Mouse (Mus musculus) brain, adult 2 months (tissue): ENCODE data around the gene Gm5741.
A peak's percentile ranks its signal among the peaks of the same experiment; 100 is the strongest.

ENCODE experiments used
- DNase-seq: peaks from one replicate; pipeline ENCODE4 v3.0.0; 2011; ENCODE audit warnings: low read depth, low spot score

Gm5741 gene

GRCm38 (mm10) chr8:85029271-85029670 lies 38.5 kb downstream of the Gm5741 start:
- DNase-seq, result no peak

DNA sequence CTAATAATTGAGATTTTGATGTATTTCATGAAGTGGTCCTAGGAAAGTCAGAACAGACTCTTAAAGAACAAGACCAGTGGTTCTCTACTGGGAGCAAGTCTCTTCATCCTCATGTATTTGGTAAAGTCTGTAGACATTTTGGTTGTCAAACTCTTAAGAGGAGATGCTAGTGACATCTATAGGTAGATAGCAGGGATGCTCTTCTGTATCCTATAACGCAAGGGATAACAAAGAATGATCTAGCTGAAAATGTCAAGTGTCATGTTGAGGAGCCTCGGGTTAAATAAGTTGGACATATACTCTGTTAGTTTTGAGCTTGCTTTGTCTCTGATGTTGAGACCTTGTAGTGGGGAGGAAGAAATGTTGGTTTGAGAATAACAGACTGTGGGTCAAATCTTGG lies 39.9 kb downstream of the Gm5741 start:
- DNase-seq, result peak; percentile 33

DNA sequence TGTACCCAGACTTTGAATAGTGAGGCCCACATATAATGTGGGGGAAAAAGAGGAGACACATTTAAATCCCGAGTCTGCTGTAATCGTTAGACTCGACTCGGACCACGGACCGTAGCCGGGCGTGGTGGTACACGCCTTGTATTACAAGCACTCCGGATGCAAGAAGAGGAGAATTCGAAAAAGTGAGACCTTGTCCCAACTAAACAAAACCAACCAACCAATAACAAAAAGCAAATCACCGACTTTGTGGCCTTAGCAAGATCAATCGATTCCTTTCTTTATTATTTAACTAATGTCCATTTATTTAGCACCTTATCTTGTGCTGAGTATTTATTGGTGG lies 40.3 kb downstream of the Gm5741 start:
- DNase-seq, result no peak

DNA sequence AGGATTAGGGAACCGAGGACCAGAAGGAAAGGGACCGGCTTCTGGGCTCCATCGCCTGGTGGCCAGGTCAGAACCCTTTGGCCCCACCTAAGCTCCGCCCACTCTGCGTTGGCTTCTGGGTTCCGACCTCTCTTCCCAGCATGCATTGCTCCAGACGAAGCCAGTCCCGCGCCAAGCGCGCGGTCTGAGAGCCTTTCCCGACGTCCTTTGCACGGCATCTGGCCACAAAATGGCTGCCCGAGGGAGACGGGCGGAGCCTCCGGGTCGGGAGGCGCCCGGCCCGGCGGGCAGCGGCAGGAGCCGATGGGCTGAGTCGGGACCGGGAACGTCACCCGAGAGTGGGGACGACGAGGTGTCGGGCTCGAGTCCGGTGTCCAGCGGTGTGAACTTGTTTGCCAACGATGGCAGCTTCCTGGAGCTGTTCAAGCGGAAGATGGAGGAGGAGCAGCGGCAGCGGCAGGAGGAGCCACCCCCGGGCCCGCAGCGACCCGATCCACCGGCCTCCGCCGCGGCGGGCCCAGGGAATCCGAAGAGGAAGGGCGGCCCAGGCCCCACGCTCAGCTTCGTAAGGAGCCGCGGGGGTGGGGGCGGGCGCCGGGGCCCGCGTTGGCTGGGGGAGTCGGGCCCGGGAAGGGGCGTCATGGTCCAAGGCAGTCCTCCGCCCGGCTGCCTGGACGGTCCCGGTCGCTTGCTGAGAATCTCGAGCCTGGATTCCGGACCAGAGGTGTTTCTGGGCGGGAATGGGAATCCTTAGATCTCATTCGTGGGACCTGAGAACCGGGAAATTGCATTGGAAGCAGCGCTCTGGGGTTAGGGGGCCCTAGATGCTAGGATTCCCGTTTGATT lies 40.9 kb downstream of the Gm5741 start, which contains the start of gene Trir:
Gene Trir, plus strand, starts transcription at position 154 of the 846 bp plus-strand sequence.
- DNase-seq, result peak; percentile 99

- peak; percentile 97 for DNase-seq
Observed at GRCm38 (mm10) chr8:85025098-85025932, 42.5 kb downstream of the Gm5741 start, which contains the start of gene Asna1. Gene Asna1, minus strand, starts transcription at chr8:85025281.

GRCm38 (mm10) chr8:85023846-85024245 lies 43.9 kb downstream of the Gm5741 start:
- no peak for DNase-seq

GRCm38 (mm10) chr8:85021514-85022055 lies 46.2 kb downstream of the Gm5741 start:
- no peak for DNase-seq
